Mouse (Mus musculus) myocyte (in vitro differentiated cells): ENCODE results near the gene Fam166a. TPM values are rescaled to one million over a fixed set of nuclear protein-coding genes. Genes with fewer than 3 reads are reported as not detected.

ENCODE experiments used
- H3K27me3 ChIP-seq: one replicate; pipeline ENCODE4 v1.6.1; 2011; ENCODE audit not compliant: control insufficient read depth, insufficient read depth, insufficient read length
- H3K36me3 ChIP-seq: one replicate; pipeline ENCODE4 v1.6.1; 2011; ENCODE audit not compliant: control insufficient read depth, insufficient read depth
- H3K4me2 ChIP-seq: one replicate; pipeline ENCODE4 v1.6.1; 2011; ENCODE audit warnings: low read depth, control low read depth
- H3K4me3 ChIP-seq: one replicate; pipeline ENCODE4 v1.5.1; 2011; ENCODE audit warnings: mild to moderate bottlenecking, control low read depth, moderate library complexity
- H3K79me2 ChIP-seq: one replicate; pipeline ENCODE4 v1.6.1; 2011; ENCODE audit not compliant: control insufficient read depth, insufficient read depth
- H3ac ChIP-seq: one replicate; pipeline ENCODE4 v1.6.1; 2011; ENCODE audit not compliant: control insufficient read depth, insufficient read length
- CEBPB ChIP-seq: IDR thresholded peaks from 2 replicates; pipeline ENCODE4 v1.6.1; 2011; ENCODE audit warnings: mild to moderate bottlenecking, moderate library complexity; ENCODE audit not compliant: poor library complexity, insufficient read depth, severe bottlenecking
- E2F4 ChIP-seq: IDR thresholded peaks from one replicate; pipeline ENCODE4 v1.6.1; 2011; ENCODE audit warnings: mild to moderate bottlenecking, control low read depth, moderate library complexity; ENCODE audit not compliant: insufficient read depth
- MAX ChIP-seq: IDR thresholded peaks from one replicate; pipeline ENCODE4 v1.6.1; 2011; ENCODE audit warnings: low read depth, mild to moderate bottlenecking, control low read depth
- MYOD1 ChIP-seq, 3 experiments: IDR thresholded peaks; one replicate each; pipeline ENCODE4 v1.6.1; 2011; ENCODE audit warnings: control low read depth in 2 of 3, low read depth in 2 of 3, mild to moderate bottlenecking in 2 of 3, moderate library complexity in 1 of 3; ENCODE audit not compliant: insufficient read length in 2 of 3, control insufficient read depth in 1 of 3
- MYOG ChIP-seq, 3 experiments: IDR thresholded peaks; one replicate each; pipeline ENCODE4 v1.6.1; 2011; ENCODE audit warnings: control low read depth in 2 of 3, low read depth in 2 of 3, mild to moderate bottlenecking in 2 of 3; ENCODE audit not compliant: insufficient read length in 2 of 3, control insufficient read depth in 1 of 3, insufficient read depth in 1 of 3
- POLR2A ChIP-seq: IDR thresholded peaks from one replicate; pipeline ENCODE4 v1.6.1; 2011; ENCODE audit warnings: low read depth, mild to moderate bottlenecking, control low read depth, moderate library complexity; ENCODE audit not compliant: insufficient read length
- POLR2AphosphoS2 ChIP-seq: IDR thresholded peaks from one replicate; pipeline ENCODE4 v1.6.1; 2011; ENCODE audit warnings: low read depth, control low read depth; ENCODE audit not compliant: insufficient read length
- REST ChIP-seq: IDR thresholded peaks from one replicate; pipeline ENCODE4 v1.6.1; 2011; ENCODE audit warnings: mild to moderate bottlenecking, control low read depth, moderate library complexity; ENCODE audit not compliant: insufficient read depth, insufficient read length
- SRF ChIP-seq: IDR thresholded peaks from one replicate; pipeline ENCODE4 v1.6.1; 2011; ENCODE audit warnings: low read depth; ENCODE audit not compliant: control insufficient read depth, insufficient read length
- TCF12 ChIP-seq: IDR thresholded peaks from one replicate; pipeline ENCODE4 v1.6.1; 2011; ENCODE audit warnings: mild to moderate bottlenecking, control low read depth; ENCODE audit not compliant: poor library complexity, insufficient read depth, severe bottlenecking
- TCF3 ChIP-seq: IDR thresholded peaks from one replicate; pipeline ENCODE4 v1.6.1; 2011; ENCODE audit warnings: low read depth, control low read depth; ENCODE audit not compliant: insufficient read length
- USF1 ChIP-seq: IDR thresholded peaks from one replicate; pipeline ENCODE4 v1.6.1; 2011; ENCODE audit warnings: low read depth, mild to moderate bottlenecking, control low read depth, moderate library complexity
- polyA plus RNA-seq: library from polyadenylated mRNA; unstranded; fragments of >200 nt; fragmentation: generic; extraction: Trizol; gene quantifications from one replicate; pipeline ENCODE4 v1.2.1, GENCODE M21; 2012; ENCODE audit warnings: missing spikeins

Fam166a gene
- polyA plus RNA-seq = 0.48 TPM

DNA sequence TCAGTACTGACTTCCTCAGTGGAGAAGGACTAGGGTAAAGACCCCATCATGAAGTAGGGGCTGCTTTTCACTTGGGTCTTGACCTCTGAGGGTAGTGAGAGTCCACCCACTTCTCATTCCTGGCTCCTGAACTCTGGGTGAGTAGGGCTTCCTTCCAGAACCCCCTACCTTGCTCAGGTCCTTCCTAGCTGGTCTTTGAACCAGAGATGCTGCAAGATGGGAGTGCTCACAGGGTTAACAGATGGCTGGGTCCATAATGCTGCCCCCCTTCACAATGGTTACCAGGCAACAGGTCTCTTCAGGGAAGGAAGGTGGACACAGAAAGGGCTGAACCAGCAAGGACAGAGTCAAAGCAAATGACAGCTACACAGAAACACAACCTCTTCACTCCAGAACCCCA is at the start of gene Fam166a:
Fam166a (plus strand) TSS at position 301 of the 400 bp plus-strand sequence.
- no peak for TF ChIP-seq E2F4
- no peak for TF ChIP-seq CEBPB
- TF ChIP-seq TCF12 = no peak
- no peak for TF ChIP-seq REST
- no peak for TF ChIP-seq MYOG (IDR thresholded peaks at IDR 0.05; ENCODE audit: control insufficient read depth in 1 of 3, insufficient read depth in 1 of 3, insufficient read length in 2 of 3, low read depth in 2 of 3)
- no peak for TF ChIP-seq MAX
- no peak for TF ChIP-seq TCF3
- no peak for TF ChIP-seq SRF
- no peak for TF ChIP-seq MYOD1 (IDR thresholded peaks at IDR 0.05; ENCODE audit: control insufficient read depth in 1 of 3, insufficient read length in 2 of 3, low read depth in 2 of 3)
- TF ChIP-seq POLR2A = no peak
- no peak for TF ChIP-seq USF1
- no peak for TF ChIP-seq POLR2AphosphoS2
- Histone ChIP-seq H3K4me2 (no peak within 1 kb of the TSS), H3K79me2 (peaks cover 5% of the 10 kb centered on the region), H3K4me3 (no peak within 1 kb of the TSS), H3ac (no peak within 1 kb of the TSS), H3K27me3 (no peaks in the 10 kb centered on the region), H3K36me3 (peaks cover 20% of the 10 kb centered on the region)

DNA sequence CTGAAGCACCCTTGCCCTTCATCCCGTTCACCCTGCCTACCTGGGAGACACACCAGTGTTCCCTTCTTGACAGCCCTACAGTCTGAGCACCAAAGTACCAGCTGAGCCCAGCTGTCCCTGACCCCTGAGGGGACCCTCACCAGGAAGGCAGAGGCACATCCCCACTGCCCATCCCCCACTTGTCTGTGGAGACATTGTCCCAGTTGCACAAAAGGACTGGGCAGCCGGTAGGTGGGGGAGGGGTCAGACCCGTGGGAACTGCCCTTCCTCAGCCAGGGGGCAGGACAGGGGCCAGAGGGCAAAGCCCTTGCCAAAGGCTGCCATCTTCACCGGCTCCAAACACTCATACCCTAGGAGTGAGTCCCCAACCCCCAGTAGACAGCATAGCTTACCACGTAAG is 48.8 kb upstream of the Fam166a start:
- H3K4me2 ChIP-seq = no peak overlapping the region
- H3K36me3 ChIP-seq = no peaks in the 10 kb centered on the region
- no peaks in the 10 kb centered on the region for H3K79me2 ChIP-seq
- H3K27me3 ChIP-seq = no peaks in the 10 kb centered on the region
- no peak overlapping the region for H3K4me3 ChIP-seq
- H3ac ChIP-seq = no peak overlapping the region
- TF ChIP-seq TCF12 (no peak), MYOD1 (IDR thresholded peaks at IDR 0.05; ENCODE audit: control insufficient read depth in 1 of 3, insufficient read length in 2 of 3, low read depth in 2 of 3) (no peak), POLR2A (no peak), CEBPB (no peak), SRF (no peak), REST (no peak), TCF3 (no peak), USF1 (no peak), POLR2AphosphoS2 (no peak), MAX (no peak), E2F4 (no peak), MYOG (IDR thresholded peaks at IDR 0.05; ENCODE audit: control insufficient read depth in 1 of 3, insufficient read depth in 1 of 3, insufficient read length in 2 of 3, low read depth in 2 of 3) (no peak)

DNA sequence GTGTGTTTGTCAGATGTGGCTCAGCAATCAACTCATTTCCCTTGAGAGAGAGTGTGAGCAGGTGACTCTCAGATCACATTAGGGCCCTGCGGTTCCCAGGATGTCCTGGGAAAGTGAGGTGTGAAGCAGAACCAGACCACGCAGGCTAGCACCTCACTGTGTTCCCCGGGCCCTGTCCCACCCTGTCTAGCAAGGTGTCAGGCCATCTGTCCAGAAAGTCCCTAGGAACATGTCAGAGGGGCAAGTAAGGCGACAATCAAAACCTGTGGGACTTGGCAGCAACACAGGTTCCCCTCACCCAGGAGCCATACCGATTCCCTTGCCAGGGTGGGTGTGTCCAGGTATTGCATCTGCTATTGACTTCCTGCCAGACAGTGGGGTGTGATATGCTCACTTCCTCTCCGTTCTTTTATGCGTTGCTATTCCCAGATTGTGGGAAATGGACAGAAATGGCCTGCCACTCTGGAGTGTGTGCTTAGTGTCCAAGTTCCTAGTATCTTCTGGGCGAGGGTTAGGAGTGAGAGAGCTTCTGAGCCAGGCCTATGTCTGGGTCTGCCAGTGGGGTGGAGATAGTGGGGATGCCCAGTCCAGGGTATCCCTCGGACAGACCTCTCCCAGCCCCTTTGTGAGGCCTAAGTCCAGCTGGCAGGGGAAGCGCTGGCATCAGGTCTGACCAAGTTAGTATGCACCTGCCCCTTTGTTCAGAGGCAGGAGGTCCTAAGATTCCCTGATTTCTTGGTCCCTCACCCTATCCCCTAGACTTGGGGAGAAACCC is 48.0 kb upstream of the Fam166a start:
- H3K27me3 ChIP-seq = no peaks in the 10 kb centered on the region
- H3K79me2 ChIP-seq = no peaks in the 10 kb centered on the region
- H3K4me2 ChIP-seq = no peak overlapping the region
- H3K4me3 ChIP-seq = no peak overlapping the region
- TF ChIP-seq POLR2A (no peak), MAX (no peak), TCF3 (no peak), MYOD1 (IDR thresholded peaks at IDR 0.05; ENCODE audit: control insufficient read depth in 1 of 3, insufficient read length in 2 of 3, low read depth in 2 of 3) (no peak), TCF12 (no peak), E2F4 (no peak)
- no peak overlapping the region for H3ac ChIP-seq
- H3K36me3 ChIP-seq = no peaks in the 10 kb centered on the region

DNA sequence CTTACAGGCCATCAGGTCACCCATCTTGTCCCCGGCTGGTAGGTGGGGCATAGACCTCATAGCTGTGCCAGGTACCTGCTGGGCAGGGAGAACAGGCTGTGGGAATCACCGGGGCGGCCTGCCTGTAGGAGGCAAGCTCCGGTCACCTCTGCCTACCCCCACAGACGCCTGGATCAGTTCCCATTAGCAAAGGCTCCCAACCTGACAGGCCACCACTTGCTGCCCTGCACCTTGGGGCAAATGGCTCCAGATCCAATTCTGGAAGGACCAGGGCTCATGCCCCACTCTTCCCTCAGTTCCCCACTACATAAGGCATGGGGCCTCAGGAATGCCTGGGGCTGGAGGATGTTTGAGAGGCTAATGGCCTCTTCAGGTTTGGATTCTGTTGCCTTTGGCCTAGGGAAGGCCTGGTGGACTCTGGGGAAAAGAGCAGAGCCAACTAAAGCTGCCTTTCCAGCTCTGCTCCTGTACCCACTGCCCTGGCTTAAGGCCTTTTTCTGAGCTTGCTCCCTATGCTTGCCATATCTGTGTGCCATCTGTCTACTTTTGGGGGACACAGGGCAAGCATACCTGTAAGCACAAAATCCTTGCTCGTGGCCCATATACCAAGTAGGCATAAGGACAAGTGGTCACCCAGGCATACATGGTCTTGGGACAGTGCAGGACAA is 47.3 kb upstream of the Fam166a start:
- no peak overlapping the region for H3K4me3 ChIP-seq
- TF ChIP-seq MYOD1 (IDR thresholded peaks at IDR 0.05; ENCODE audit: control insufficient read depth in 1 of 3, insufficient read length in 2 of 3, low read depth in 2 of 3) = peak in 1 of 3 experiments; percentile 31
- TF ChIP-seq POLR2A = no peak
- no peaks in the 10 kb centered on the region for H3K36me3 ChIP-seq
- H3ac ChIP-seq = no peak overlapping the region
- no peaks in the 10 kb centered on the region for H3K27me3 ChIP-seq
- H3K79me2 ChIP-seq = no peaks in the 10 kb centered on the region
- no peak overlapping the region for H3K4me2 ChIP-seq

DNA sequence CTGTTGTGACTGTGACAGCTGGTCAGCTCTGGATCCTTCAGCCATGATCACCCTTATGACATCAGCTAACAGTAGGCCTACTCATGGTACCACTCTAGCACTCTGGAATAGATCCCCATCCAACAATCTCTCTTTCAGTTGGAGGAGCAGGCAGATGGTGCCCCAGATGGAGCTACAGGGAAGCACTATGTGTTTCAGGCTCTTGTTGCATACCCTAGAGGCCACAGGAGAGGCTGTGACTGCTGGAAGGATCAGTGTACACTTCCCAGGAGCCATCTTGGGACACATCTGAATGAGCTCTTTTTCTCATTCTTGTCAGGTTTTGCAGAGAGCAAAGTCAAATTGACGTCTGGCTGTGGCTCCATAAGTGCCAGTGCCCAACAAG is 46.8 kb upstream of the Fam166a start:
- Histone ChIP-seq H3K79me2 (no peaks in the 10 kb centered on the region), H3K36me3 (no peaks in the 10 kb centered on the region), H3K27me3 (no peaks in the 10 kb centered on the region), H3K4me2 (no peak overlapping the region), H3ac (no peak overlapping the region), H3K4me3 (no peak overlapping the region)
- no peak for TF ChIP-seq SRF
- no peak for TF ChIP-seq MAX
- TF ChIP-seq E2F4 = no peak
- no peak for TF ChIP-seq MYOG (IDR thresholded peaks at IDR 0.05; ENCODE audit: control insufficient read depth in 1 of 3, insufficient read depth in 1 of 3, insufficient read length in 2 of 3, low read depth in 2 of 3)
- TF ChIP-seq TCF3 = no peak
- no peak for TF ChIP-seq MYOD1 (IDR thresholded peaks at IDR 0.05; ENCODE audit: control insufficient read depth in 1 of 3, insufficient read length in 2 of 3, low read depth in 2 of 3)
- no peak for TF ChIP-seq REST
- TF ChIP-seq POLR2A = no peak
- TF ChIP-seq POLR2AphosphoS2 = no peak
- no peak for TF ChIP-seq TCF12
- no peak for TF ChIP-seq CEBPB
- no peak for TF ChIP-seq USF1
